Comparison of ENCODE assay signal across 24 mouse cellular contexts in the genomic region with DNA sequence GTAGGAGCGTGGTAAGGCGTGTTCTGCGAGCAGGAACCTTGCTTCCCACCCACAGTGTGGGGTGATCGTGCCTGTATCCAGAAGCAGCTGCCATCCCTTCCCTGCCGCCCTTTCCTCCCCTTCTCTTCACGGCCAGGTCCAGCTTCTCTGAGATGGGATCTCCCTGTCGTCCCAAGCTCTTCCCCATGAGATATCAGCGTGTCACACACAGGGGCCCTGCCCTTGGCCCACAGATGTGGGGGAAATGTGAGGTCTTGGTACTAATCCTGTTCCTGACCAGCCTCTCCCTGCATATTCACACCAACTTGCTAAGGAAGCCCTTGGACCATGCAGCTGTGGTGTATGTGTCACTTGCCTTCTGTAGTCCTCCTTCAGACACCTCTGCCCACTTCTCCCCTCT. TPM values are rescaled to one million over a fixed set of nuclear protein-coding genes. Genes with fewer than 3 reads are reported as not detected.
DNase-seq lines count a peak whose midpoint lies in the region; ATAC-seq and TF ChIP-seq lines count a peak whose summit lies in the region.
"Had no signal": no experiment of that assay in that cellular context is flagged by ENCODE, and none has a peak within 500 bp of the region (broad histone marks: within the 10 kb centered on the region; RNA-seq: fewer than 3 reads in every experiment).

No protein-coding gene starts in this region.

- 0 out of 2 replicates have a peak overlapping the region, but pooled peaks have one; percentile 44 for H3K27ac ChIP-seq in forebrain, embryonic 10.5 days
- H3K27ac ChIP-seq in forebrain, postnatal 0 days (ENCODE audit: low read depth, low read length) = no peak overlapping the region
- no peak overlapping the region for H3K27ac ChIP-seq in kidney, embryonic 14.5 days (ENCODE audit: low read depth, low read length)
- H3K27ac ChIP-seq: embryonic facial prominence, embryonic 13.5 days; forebrain, embryonic 12.5 days; heart, embryonic 15.5 days; hindbrain, embryonic 15.5 days; left cerebral cortex, adult 2 months; limb, embryonic 12.5 days; lung, embryonic 15.5 days; neural tube, embryonic 13.5 days had no signal

- H3K9me3 ChIP-seq in forebrain, embryonic 10.5 days = no peaks in the 10 kb centered on the region
- H3K9me3 ChIP-seq in forebrain, postnatal 0 days (ENCODE audit: low read length) = no peaks in the 10 kb centered on the region
- H3K9me3 ChIP-seq in kidney, embryonic 14.5 days (ENCODE audit: control insufficient read depth, low read length) = no peaks in the 10 kb centered on the region
- H3K9me3 ChIP-seq in G1E (replicated peaks) = no peaks in the 10 kb centered on the region
- H3K9me3 ChIP-seq: embryonic facial prominence, embryonic 13.5 days; forebrain, embryonic 12.5 days; heart, embryonic 15.5 days; hindbrain, embryonic 15.5 days; limb, embryonic 12.5 days; lung, embryonic 15.5 days; neural tube, embryonic 13.5 days had no signal

- no peak overlapping the region for H3K4me2 ChIP-seq in forebrain, postnatal 0 days (ENCODE audit: low read depth)
- no peak overlapping the region for H3K4me2 ChIP-seq in kidney, embryonic 14.5 days (replicated peaks; ENCODE audit: low read depth, low read length)
- H3K4me2 ChIP-seq: embryonic facial prominence, embryonic 13.5 days; forebrain, embryonic 12.5 days; heart, embryonic 15.5 days; hindbrain, embryonic 15.5 days; limb, embryonic 12.5 days; lung, embryonic 15.5 days; neural tube, embryonic 13.5 days had no signal

- no peaks in the 10 kb centered on the region for H3K36me3 ChIP-seq in forebrain, embryonic 10.5 days (replicated peaks)
- H3K36me3 ChIP-seq in forebrain, postnatal 0 days (ENCODE audit: insufficient read depth) = no peaks in the 10 kb centered on the region
- no peaks in the 10 kb centered on the region for H3K36me3 ChIP-seq in kidney, embryonic 14.5 days (ENCODE audit: control insufficient read depth, insufficient read depth, low read length)
- peaks cover 94% of the 10 kb centered on the region for H3K36me3 ChIP-seq in G1E (replicated peaks)
- H3K36me3 ChIP-seq: embryonic facial prominence, embryonic 13.5 days; forebrain, embryonic 12.5 days; heart, embryonic 15.5 days; hindbrain, embryonic 15.5 days; limb, embryonic 12.5 days; lung, embryonic 15.5 days; neural tube, embryonic 13.5 days had no signal

- ATAC-seq in forebrain, postnatal 0 days = no peak
- no peak for ATAC-seq in kidney, embryonic 14.5 days (ENCODE audit: low FRiP score, low TSS enrichment)
- no peak for ATAC-seq in G1E (ENCODE audit: extremely low read depth, insufficient number of reproducible peaks, low FRiP score, poor library complexity, severe bottlenecking)
- no peak for ATAC-seq in frontal cortex, adult (ENCODE audit: low TSS enrichment)
- ATAC-seq: CD4-positive, CD25-positive, alpha-beta regulatory T cell, adult 4 months had no signal

- WGBS in forebrain, embryonic 10.5 days = 88% methylated on average over 8 of the region's 8 CpGs
- WGBS in forebrain, postnatal 0 days = 87% methylated on average over 8 of the region's 8 CpGs
- WGBS in kidney, embryonic 14.5 days = 63% methylated on average over 8 of the region's 8 CpGs

- DNase-seq in forebrain, embryonic 10.5 days (ENCODE audit: extremely low spot score, low spot score) = no peak
- DNase-seq in forebrain, postnatal 0 days = no peak
- DNase-seq in kidney, adult 18-20 months = no peak
- no peak for DNase-seq in G1E (ENCODE audit: low spot score)
- peak; percentile 84 for DNase-seq in liver
- DNase-seq in adrenal gland, postnatal 36 days = no peak
- DNase-seq: adrenal gland, adult 2 months; cerebellum, adult 18-20 months; cerebellum, postnatal 36 days; gastrocnemius, postnatal 36 days; kidney, adult 2 months; kidney, postnatal 25 days; right cerebral cortex, postnatal 14 days had no signal

- no peak overlapping the region for H3K4me3 ChIP-seq in forebrain, embryonic 10.5 days
- H3K4me3 ChIP-seq in forebrain, postnatal 0 days (ENCODE audit: low read depth, low read length) = no peak overlapping the region
- H3K4me3 ChIP-seq in kidney, embryonic 14.5 days (ENCODE audit: low read length) = no peak overlapping the region
- H3K4me3 ChIP-seq in G1E (ENCODE audit: low read depth, low read length) = peak overlapping the region; percentile 90; the same call in 1 of the 2 replicates
- H3K4me3 ChIP-seq: embryonic facial prominence, embryonic 13.5 days; forebrain, embryonic 12.5 days; heart, embryonic 15.5 days; hindbrain, embryonic 15.5 days; left cerebral cortex, adult 2 months; limb, embryonic 12.5 days; lung, embryonic 15.5 days; neural tube, embryonic 13.5 days had no signal

- H3K27me3 ChIP-seq in forebrain, embryonic 10.5 days (ENCODE audit: poor library complexity, severe bottlenecking) = peaks cover 81% of the 10 kb centered on the region
- peaks cover 8% of the 10 kb centered on the region; the same call in 1 of the 2 replicates for H3K27me3 ChIP-seq in forebrain, postnatal 0 days (ENCODE audit: insufficient read depth, low read length)
- H3K27me3 ChIP-seq in kidney, embryonic 14.5 days (ENCODE audit: control insufficient read depth, insufficient read depth, low read length) = peaks cover 5% of the 10 kb centered on the region; the same call in 1 of the 2 replicates
- peaks cover 9% of the 10 kb centered on the region; the same call in 1 of the 2 replicates for H3K27me3 ChIP-seq in G1E (ENCODE audit: insufficient read depth, low read length)
- H3K27me3 ChIP-seq: heart, embryonic 15.5 days; lung, embryonic 15.5 days had no signal

- peaks cover 77% of the 10 kb centered on the region for H3K4me1 ChIP-seq in forebrain, embryonic 10.5 days
- H3K4me1 ChIP-seq in forebrain, postnatal 0 days (ENCODE audit: insufficient read depth) = 0 out of 2 replicates have a peak, but pooled peaks cover 14% of the 10 kb centered on the region
- peaks cover 38% of the 10 kb centered on the region for H3K4me1 ChIP-seq in kidney, embryonic 14.5 days (ENCODE audit: control insufficient read depth, insufficient read depth, low read length)
- peaks cover 92% of the 10 kb centered on the region for H3K4me1 ChIP-seq in G1E (ENCODE audit: insufficient read depth, low read depth, low read length)

- TF ChIP-seq CTCF in forebrain, postnatal 0 days (IDR thresholded peaks at IDR 0.05; ENCODE audit: low read depth) = no peak
- no peak for TF ChIP-seq CTCF in G1E (IDR thresholded peaks at IDR 0.05; ENCODE audit: low read depth, low read length)

- no peak overlapping the region for H3K9ac ChIP-seq in forebrain, postnatal 0 days
- H3K9ac ChIP-seq in kidney, embryonic 14.5 days (ENCODE audit: low read depth, low read length) = peak overlapping the region; percentile 28; the same call in 1 of the 2 replicates
- H3K9ac ChIP-seq: forebrain, embryonic 12.5 days; heart, embryonic 15.5 days; hindbrain, embryonic 15.5 days; limb, embryonic 12.5 days; lung, embryonic 15.5 days; neural tube, embryonic 13.5 days had no signal

RNA-seq across cellular contexts. Expression of gene Zfpm1, which starts 5.8 kb away (rescaled TPM):
- polyA plus RNA-seq in forebrain, embryonic 10.5 days (2016; fragmentation: Nextera tagmentation; extraction: Ambion mirVana) = 0.82 and 0.88 TPM in 2 replicates
- 9.5 and 10.1 TPM in 2 replicates for total RNA-seq in forebrain, postnatal 0 days (2014; rRNA removed)
- polyA plus RNA-seq in forebrain, postnatal 0 days (2015; fragmentation: Nextera tagmentation; extraction: Ambion mirVana) = 0.87 and 1.1 TPM in 2 replicates
- 2.7 and 2.8 TPM in 2 replicates for polyA plus RNA-seq in kidney, embryonic 14.5 days (2014; fragmentation: Nextera tagmentation; extraction: Ambion mirVana)
- total RNA-seq in G1E (2014; fragmentation: Nextera tagmentation) = 254 and 292 TPM in 2 replicates
- 53.1 and 54.4 TPM in 2 replicates for total RNA-seq in G1E (2017)
- polyA plus RNA-seq in G1E (2012) = 1,150 and 1,251 TPM in 2 replicates
- total RNA-seq in adrenal gland, postnatal 36 days (2021) = 10 to 100 TPM; 14.0 to 15.5 TPM

Comparison
In these comparisons a context has a peak if more than half of its experiments do, and no peak if none do; other contexts are left out.
1. RNA of gene Zfpm1, which starts 5.8 kb away (polyA plus RNA-seq): 1,150 to 1,251 TPM in G1E; 2.7 to 2.8 TPM in kidney, embryonic 14.5 days, 0.87 to 1.1 TPM in forebrain, postnatal 0 days and 0.82 to 0.88 TPM in forebrain, embryonic 10.5 days; every median in the first group is over 100 times any median in the second.